Mouse (Mus musculus): ENCODE measurements around the gene Krt9.

Krt9 gene

GRCm38 (mm10) chr11:100148615-100149330 is 44.3 kb downstream of the Krt9 start, which contains the start of gene Krt19:
Gene Krt19 (minus strand): TSS chr11:100148665.
- no peak for DNase-seq (ENCODE audit: low spot score)

GRCm38 (mm10) chr11:100147566-100148353 is 45.3 kb downstream of the Krt9 start:
- DNase-seq (ENCODE audit: low spot score) = no peak

GRCm38 (mm10) chr11:100145858-100146560 is 47.0 kb downstream of the Krt9 start:
- DNase-seq (ENCODE audit: low spot score) = no peak

DNA sequence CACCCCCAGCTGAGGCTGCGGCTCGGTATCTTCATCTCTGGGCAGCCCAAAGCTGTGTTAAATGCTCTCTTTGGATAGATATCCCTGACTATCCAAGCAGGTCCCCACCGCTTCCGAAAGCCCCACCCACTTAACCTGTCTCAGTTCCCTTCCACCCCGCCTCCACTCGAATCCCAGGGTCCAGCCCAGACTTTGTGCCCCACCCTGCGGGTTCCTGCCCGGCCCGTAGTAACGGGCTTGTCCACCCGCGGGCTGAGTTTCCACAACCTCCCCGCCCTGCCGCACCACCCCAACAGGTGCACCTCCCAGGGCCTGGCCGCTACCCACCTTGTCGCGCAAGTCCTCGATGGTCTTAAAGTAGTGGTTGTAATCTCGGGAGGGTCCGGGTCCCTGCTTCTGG is 47.9 kb downstream of the Krt9 start:
- DNase-seq (ENCODE audit: low spot score) = no peak

DNA sequence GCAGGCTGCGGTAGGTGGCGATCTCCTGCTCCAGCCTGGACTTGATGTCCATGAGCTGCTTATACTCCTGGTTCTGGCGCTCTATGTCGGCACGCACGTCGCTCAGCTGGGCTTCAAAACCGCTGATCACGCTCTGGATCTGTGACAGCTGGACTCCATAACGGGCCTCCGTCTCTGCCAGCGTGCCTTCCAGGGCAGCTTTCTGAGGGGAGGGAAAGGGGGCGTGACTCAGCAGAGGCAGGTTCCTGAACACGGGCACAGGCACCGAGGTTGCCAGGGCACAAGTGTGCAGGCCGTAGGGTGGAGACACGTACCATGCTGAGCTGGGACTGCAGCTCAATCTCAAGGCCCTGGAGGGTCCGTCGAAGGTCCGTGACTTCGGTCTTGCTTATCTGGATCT is 52.1 kb downstream of the Krt9 start:
- no peak for DNase-seq (ENCODE audit: low spot score)

GRCm38 (mm10) chr11:100139391-100139790 is 53.7 kb downstream of the Krt9 start:
- no peak for DNase-seq (ENCODE audit: low spot score)

DNA sequence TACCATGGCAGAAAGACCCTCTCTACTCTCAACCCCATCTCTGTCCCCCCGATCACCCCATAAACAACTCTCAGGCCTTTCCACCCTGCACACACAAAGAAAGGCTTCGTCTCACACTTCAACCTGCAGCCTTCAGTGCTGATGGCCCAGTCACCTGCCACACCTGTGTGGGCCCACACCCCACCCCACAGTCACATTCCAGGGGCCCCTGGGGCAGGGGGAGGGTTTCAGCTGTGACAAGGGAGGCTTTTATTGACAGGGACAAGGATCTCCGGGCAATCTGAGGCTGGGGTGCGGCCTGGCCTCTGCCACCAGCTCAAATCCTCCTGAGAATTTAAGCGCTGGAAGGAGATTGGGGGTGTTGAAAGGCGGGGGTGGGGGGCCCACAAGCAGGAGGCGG is 54.2 kb downstream of the Krt9 start:
- DNase-seq (ENCODE audit: low spot score) = no peak

GRCm38 (mm10) chr11:100137693-100138092 is 55.4 kb downstream of the Krt9 start:
- DNase-seq (ENCODE audit: low spot score) = no peak
